Mouse (Mus musculus): Measurements from ENCODE around the gene Engase.

Gene Engase

DNA sequence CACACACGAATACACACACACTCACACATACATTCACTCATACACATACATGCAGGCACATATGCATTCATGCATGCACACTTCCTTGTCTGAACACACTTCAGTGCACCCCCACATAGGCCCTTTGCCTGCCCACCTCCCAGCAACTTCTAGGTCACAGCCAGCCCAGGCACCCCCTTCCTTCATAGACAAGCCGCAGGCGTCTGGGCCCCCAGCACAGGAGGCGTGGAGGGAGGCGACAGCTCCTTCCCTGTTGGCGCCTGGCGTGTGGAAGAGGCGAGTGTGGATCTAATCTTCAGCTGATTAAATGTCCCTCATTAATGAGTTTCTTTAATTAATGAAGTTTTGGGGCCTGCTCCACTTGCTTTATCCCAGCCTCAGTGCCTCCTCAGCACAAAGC lies 53.7 kb downstream of the Engase start:
- no peak for DNase-seq (ENCODE audit: low read depth)

- DNase-seq (ENCODE audit: low read depth): peak; percentile 23
Observed at GRCm38 (mm10) chr11:118534382-118535092, 57.9 kb downstream of the Engase start.

DNA sequence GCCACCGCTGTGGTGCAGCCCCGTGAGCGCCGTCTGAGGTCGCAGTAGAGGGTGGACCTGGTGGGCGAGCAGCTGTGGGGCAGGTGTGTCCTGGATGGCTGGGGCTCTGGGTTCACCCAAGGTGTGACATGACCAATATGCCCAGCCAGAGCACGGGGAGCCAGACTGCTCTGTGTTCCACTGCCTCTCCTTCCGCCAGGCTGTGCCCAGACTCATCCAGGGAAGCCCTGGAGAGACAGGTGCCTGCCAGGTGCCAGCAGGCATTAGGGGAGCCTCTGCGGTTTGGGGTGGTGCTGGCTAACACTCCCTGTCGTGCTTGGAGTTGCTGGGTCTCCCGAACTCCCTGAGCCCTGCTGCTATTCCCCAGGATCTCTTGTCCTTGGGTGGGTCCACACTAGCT lies 61.4 kb downstream of the Engase start:
- DNase-seq (ENCODE audit: low read depth): no peak

All from c-Kit-positive CD71-negative TER-119-negative erythroid progenitor cells, embryonic 14.5 days (primary cell).